Mouse (Mus musculus): ENCODE data around the gene Flvcr1.
"Not testable (repeated sequence)": the region's sequence is repeated elsewhere in the genome, so short reads cannot be mapped to it uniquely, and the experiment has no call there.

The Flvcr1 gene

DNA sequence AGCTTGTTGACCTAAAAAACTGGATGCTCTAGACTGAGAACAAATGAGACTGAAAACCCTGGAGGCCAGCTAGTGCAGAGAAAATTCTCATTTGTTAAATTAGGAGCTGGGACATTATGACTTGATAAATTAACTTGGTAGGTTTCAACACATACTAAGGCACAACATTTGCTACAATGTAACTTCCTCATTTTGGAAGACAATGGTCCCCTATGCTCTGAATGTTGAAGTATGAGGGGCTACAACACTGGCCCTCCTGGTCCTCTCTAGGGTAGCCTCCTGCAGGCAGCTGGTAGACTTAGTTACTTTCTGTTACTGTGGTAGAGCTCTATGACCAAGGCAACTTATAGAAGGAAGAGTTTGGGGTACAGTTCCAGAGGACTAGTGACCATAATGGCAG, 15.4 kb upstream of the Flvcr1 start:
- DNase-seq (ENCODE audit: low spot score in 2 of 2): no peak

GRCm38 (mm10) chr1:191037999-191038398, 12.0 kb upstream of the Flvcr1 start:
- DNase-seq (ENCODE audit: low spot score in 2 of 2): no peak

- no peak for DNase-seq (ENCODE audit: low spot score in 2 of 2)
These were observed 10.8 kb upstream of the Flvcr1 start, which contains the start of gene Spata45 for GRCm38 (mm10) chr1:191036554-191037334. Spata45 (plus strand) TSS chr1:191036639.

DNA sequence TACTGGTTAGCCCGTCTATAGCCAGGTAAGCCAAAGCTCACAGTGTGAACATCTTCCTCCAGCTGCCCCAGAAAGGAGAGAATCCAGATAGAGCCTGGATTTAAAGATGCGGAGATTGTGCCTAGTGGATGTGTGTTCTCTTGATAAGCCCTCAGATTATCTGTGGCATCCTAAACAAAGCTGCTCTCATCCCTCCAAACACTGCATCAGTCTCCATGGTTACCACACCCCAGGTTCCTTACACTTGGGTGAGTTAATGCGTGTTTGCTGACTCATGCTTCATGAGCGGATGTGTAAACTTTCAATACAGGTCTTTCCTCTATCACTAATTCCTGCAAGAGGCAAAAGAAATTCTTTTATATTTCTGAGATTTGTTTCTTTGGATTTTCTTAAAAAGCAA, 9.7 kb upstream of the Flvcr1 start:
- peak; percentile 21 to 22 for DNase-seq (ENCODE audit: low spot score in 2 of 2)

DNA sequence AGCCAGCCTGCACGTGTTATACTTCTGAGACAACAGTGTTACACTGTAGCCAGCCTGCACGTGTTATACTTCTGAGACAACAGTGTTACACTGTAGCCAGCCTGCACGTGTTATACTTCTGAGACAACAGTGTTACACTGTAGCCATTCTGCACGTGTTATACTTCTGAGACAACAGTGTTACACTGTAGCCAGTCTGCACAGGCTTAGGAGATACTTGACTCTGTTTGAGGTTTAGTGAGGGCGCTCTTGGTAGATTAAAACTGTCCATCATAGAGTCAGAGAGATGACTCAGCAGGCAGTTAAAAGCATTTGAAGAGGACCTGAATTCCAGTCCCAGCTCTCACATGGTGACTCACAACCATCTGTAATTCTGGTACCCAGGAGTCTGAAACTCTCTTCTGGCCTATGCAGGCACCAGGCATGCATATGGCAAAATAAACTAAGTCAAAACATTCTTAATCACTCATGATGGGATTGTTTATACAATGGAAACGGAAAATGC, 5.0 kb upstream of the Flvcr1 start:
- DNase-seq (ENCODE audit: low spot score in 2 of 2): not testable (repeated sequence)

GRCm38 (mm10) chr1:191030182-191030581, 4.2 kb upstream of the Flvcr1 start:
- no peak for DNase-seq (ENCODE audit: low spot score in 2 of 2)

DNA sequence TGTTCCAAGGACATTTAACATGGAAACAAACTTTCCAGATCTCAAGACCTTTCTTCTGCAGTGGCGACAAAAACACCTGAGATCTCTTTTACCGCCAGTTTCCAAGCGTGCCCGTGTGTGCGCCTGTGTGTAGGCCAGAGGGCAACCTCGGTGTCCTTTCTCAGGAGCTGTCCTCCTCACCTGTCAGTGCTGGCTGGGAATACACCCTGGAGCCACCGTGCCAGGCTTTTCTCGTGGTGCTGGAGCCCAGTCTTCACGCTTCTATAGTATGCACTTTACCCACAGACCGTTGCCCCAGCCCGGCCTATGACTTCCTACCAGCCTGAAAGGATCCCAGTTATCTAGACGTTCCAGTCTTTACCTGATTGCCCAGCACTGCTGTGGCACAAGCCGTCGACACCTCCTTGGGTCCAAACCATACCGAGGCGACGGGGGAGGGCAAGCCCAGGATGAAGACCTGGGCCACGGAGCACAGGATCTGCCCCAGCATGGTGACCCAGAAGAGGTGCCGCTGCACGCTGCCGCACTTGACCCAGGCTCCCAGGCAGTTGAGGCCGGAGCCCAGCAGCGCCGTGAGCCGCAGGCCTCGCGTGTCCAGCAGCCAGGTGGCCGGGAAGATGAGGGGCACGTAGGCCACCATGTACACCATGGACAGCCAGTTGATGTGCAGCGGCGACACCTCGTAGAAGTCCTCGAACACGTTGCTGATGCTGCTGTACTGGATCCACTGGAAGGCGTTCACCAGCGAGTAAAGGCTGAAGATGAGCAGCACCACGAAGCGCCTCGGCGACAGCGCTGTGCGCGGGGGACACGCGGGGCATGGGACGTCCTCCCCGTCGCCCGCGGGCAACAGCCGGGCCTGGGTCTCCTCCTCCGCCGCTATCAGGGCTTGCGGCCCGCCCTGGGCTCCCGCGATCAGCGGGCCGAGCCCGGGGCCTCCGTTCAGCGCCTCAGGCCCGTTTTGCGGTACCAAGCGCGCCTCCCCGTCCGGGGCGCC, 644 bp downstream of the Flvcr1 start:
- DNase-seq (ENCODE audit: low spot score in 2 of 2): peak; percentile 36 to 46

- DNase-seq (ENCODE audit: low spot score in 2 of 2): not testable (repeated sequence)
These were observed 2.2 kb downstream of the Flvcr1 start for GRCm38 (mm10) chr1:191023806-191024205.

DNA sequence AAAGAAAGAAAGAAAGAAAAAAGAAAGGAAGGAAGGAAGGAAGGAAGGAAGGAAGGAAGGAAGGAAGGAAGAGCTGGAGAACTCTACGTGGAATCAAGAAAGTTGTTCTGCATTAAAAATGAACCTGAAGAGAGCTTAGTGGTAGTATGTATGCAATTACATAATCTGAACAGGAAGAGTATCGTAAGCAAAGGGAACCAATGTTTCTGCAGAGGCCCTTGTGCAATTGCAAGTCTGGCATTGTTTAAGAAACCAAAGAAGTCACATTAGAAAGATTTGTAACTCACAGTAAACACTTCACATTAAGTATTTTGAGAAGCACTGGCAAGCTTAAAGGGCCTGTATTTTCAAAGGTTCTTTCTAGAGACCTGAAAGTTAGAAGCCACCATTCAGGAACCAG, 2.8 kb downstream of the Flvcr1 start:
- no peak for DNase-seq (ENCODE audit: low spot score in 2 of 2)

GRCm38 (mm10) chr1:191021016-191021415, 4.9 kb downstream of the Flvcr1 start:
- no peak for DNase-seq (ENCODE audit: low spot score in 2 of 2)

- no peak for DNase-seq (ENCODE audit: low spot score in 2 of 2)
These were observed 5.6 kb downstream of the Flvcr1 start for GRCm38 (mm10) chr1:191020217-191020924.

- DNase-seq (ENCODE audit: low spot score in 2 of 2): no peak
These were observed 6.2 kb downstream of the Flvcr1 start for GRCm38 (mm10) chr1:191019803-191020202.

DNA sequence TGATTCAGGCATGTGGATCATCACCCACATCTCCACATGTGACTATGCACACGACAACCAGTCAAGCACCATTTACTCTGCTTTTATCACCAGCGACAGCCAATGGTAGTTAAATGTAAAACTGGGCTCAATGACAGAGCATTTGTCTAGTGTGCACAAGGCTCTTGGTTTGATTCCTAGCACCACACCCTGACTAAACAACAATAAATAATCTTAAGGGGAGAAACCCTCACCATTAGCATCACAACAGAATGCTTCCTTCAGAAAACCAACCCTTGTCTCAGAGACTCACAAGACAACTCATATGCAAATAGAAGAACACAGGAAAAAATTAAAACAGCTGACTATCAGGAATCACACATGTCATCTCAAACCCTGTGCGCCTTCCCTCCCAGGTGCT, 11.7 kb downstream of the Flvcr1 start:
- DNase-seq (ENCODE audit: low spot score in 2 of 2): no peak

DNA sequence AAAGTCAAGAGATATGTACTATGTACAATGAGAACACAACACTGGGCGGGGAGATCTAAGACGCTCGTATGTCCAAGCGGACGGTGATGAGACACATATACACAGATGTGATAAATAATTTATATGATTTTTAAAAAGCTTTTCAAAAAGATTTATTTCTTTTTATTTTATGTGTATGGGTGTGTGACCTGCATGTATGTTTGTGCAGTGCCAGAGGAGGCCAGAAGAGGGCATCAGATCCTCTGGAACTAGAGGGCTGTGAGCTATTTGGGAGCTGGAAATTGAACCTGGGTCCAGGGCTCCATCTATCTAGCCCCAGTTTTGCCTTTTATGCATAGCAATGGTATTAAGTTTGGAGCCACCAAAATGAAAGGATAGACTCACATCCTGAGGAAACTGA, 17.3 kb downstream of the Flvcr1 start:
- no peak for DNase-seq (ENCODE audit: low spot score in 2 of 2)

DNA sequence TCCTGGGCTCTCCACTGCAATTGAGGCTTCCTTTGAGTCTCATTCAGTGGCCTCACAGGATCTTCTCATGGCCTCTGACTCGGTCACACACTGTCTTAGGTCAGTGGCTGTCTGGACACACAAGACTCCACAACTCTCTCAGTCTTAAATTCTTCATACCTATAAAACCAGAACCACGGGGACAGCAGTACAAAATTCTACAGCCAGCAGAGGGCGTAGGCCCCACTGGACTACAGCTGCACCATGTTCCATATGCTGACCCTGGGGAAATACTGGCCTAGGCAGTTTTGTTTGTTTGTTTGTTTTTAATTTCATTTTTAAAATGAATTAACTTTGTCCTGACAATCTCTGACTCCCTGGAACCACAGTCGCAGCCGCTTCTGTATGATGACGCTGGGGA, 23.8 kb downstream of the Flvcr1 start:
- no peak for DNase-seq (ENCODE audit: low spot score in 2 of 2)

DNA sequence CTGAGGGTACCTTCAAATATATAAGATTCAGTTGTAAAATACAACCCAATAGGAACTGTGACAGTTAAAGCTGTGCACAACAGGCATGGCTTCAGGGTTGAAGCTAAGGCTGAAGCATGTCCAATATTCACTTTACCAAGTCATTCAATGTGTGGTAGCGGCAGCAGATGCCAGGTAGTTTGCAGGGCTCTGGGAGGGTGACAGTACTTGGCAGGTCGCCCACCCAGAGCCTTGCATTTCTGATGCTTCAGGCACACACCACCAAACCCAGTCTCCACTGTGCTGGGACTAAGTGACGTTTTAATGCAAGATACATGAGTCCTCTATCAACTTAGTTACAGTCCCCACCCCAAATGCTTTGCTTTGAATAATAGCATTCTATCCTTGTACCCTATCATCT, 25.3 kb downstream of the Flvcr1 start:
- no peak for DNase-seq (ENCODE audit: low spot score in 2 of 2)

- DNase-seq (ENCODE audit: low spot score in 2 of 2): no peak
These were observed 27.9 kb downstream of the Flvcr1 start for GRCm38 (mm10) chr1:190998027-190998426.

DNA sequence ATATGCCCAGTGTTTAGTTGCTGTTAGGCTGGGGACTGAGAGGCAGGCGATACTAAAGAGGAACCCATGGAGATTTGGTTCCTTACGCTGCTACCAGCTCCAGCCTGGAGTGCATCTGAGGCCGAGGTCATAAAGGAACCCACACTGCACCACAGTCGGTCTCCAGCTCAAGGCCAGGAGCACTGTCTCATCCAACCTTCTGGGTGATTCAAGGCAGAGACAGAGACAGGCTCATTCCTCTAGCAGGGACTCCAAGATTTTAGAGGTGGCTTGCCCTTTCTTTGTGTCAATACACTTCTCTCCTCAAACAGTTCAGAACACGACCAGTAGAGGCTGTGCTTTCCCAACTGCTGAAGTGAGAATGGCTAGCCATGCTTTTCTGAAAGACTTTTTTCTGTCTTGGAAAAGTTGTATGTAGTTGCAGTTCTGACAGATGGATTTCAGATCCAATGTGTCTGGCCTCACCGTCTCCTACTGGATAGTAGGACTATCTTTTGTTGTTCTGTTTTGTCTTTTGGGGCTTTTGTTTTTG, 29.5 kb downstream of the Flvcr1 start:
- DNase-seq (ENCODE audit: low spot score in 2 of 2): no peak

GRCm38 (mm10) chr1:190995548-190995947, 30.4 kb downstream of the Flvcr1 start:
- peak in 1 of 2 experiments; percentile 43 for DNase-seq (ENCODE audit: low spot score in 2 of 2)

- no peak for DNase-seq (ENCODE audit: low spot score in 2 of 2)
These were observed 36.4 kb downstream of the Flvcr1 start for GRCm38 (mm10) chr1:190989437-190990082.

GRCm38 (mm10) chr1:190981412-190981811, 44.5 kb downstream of the Flvcr1 start:
- DNase-seq (ENCODE audit: low spot score in 2 of 2): no peak
